Mouse (Mus musculus) stomach, embryonic 15.5 days (tissue): ENCODE measurements around the gene Idh3a. TPM values are rescaled to one million over a fixed set of nuclear protein-coding genes. Genes with fewer than 3 reads are reported as not detected.

Experiments used
- polyA plus RNA-seq: library from polyadenylated mRNA; unstranded; fragments of >200 nt; fragmentation: Nextera tagmentation; extraction: Ambion mirVana; gene quantifications from 2 replicates; pipeline ENCODE4 v1.2.1, GENCODE M21; 2015

Gene Idh3a
- polyA plus RNA-seq, 1 experiment from 2014 or later: 128 TPM

Other genes starting within 250 kb of the Idh3a start
- gene Dmxl2, start 84.7 kb upstream of the Idh3a start, polyA plus RNA-seq: 4.6 and 5.8 TPM in 2 replicates
- not detected in 2 replicates for gene Sh2d7, start 47.4 kb upstream of the Idh3a start, polyA plus RNA-seq
- 10.6 and 11.0 TPM in 2 replicates for gene Cib2, start 26.1 kb upstream of the Idh3a start, polyA plus RNA-seq
- 1.9 and 3.1 TPM in 2 replicates for gene Acsbg1, start 75.5 kb downstream of the Idh3a start, polyA plus RNA-seq
- gene Dnaja4, start 112.5 kb downstream of the Idh3a start, polyA plus RNA-seq: 5.8 and 7.3 TPM in 2 replicates
- 147 and 164 TPM in 2 replicates for gene Wdr61, start 148.2 kb downstream of the Idh3a start, polyA plus RNA-seq
- 45.9 and 72.7 TPM in 2 replicates for gene Crabp1, start 178.4 kb downstream of the Idh3a start, polyA plus RNA-seq